In the genomic region with DNA sequence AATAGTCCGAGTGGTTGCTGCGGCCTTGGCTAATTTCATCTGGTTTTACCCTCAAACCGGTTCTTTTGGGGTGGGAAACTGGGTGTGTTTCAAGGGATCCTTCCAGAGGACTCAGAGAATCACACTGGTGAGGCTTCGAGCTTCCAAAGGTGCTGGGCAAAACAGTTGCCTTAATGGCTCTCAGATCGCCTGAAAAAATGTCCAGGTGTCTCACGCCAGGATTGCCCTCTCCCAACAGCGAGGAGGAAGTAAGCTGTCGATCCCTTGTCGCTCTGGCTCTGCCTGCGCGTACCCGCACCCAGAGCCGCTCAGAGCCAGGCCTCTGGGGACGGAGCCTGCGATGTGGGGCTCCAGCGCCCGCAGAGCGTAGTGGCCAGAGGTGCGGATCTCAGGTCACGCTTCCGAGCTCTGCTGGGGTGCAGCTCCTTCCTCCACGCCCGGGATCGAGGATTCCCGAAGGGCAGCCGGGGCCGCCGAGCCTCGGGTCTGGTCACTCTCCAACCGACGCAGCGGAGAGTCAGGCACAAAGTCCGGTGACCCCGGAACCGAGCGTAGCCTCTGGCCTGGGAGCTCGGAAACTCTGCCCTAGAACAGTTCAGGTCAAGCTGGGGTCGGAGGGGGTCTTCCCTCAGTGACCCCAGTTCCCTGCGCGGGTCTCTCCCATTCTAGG, we compare ENCODE assay signal across 8 mouse cellular contexts. TPM values are rescaled to one million over a fixed set of nuclear protein-coding genes. Genes with fewer than 3 reads are reported as not detected.
DNase-seq lines count a peak whose midpoint lies in the region; ATAC-seq and TF ChIP-seq lines count a peak whose summit lies in the region.

No protein-coding gene starts in this region.

- peak overlapping the region; percentile 49; the same call in 1 of the 2 replicates for H3K9ac ChIP-seq in heart, postnatal 0 days (replicated peaks; ENCODE audit: low read depth, low read length)
- H3K9ac ChIP-seq in limb, embryonic 11.5 days (ENCODE audit: low read length) = peak overlapping the region; percentile 99

- H3K27ac ChIP-seq in heart, postnatal 0 days (ENCODE audit: low read depth) = 0 out of 2 replicates have a peak overlapping the region, but pooled peaks have one; percentile 55
- peak overlapping the region; percentile 99 for H3K27ac ChIP-seq in limb, embryonic 11.5 days (replicated peaks; ENCODE audit: low read depth, low read length)
- H3K27ac ChIP-seq in olfactory bulb, adult 2 months (ENCODE audit: insufficient read depth, low read depth, low read length) = peak overlapping the region; percentile 99

- H3K4me1 ChIP-seq in heart, postnatal 0 days (ENCODE audit: control insufficient read depth, insufficient read depth) = peaks cover 18% of the 10 kb centered on the region; the same call in 1 of the 2 replicates
- H3K4me1 ChIP-seq in limb, embryonic 11.5 days (ENCODE audit: control insufficient read depth, insufficient read depth, low read length) = peaks cover 14% of the 10 kb centered on the region
- peaks cover 11% of the 10 kb centered on the region for H3K4me1 ChIP-seq in olfactory bulb, adult 2 months (ENCODE audit: control insufficient read depth, insufficient read depth, low read length)

- 10% methylated on average over 40 of the region's 40 CpGs for WGBS in heart, postnatal 0 days
- under 1% methylated on average over 40 of the region's 40 CpGs for WGBS in limb, embryonic 11.5 days
- WGBS in olfactory bulb, adult 2 months = 8% methylated on average over 40 of the region's 40 CpGs

- DNase-seq in ovary, postnatal 36 days (ENCODE audit: low spot score) = peak; percentile 19
- no peak for DNase-seq in ovary, postnatal 14 days (ENCODE audit: low spot score)
- DNase-seq in heart, postnatal 0 days (ENCODE audit: low spot score) = no peak
- peak; percentile 68 for DNase-seq in limb, embryonic 11.5 days (ENCODE audit: low spot score)
- no peak for DNase-seq in left cerebral cortex, postnatal 14 days (ENCODE audit: low spot score in 2 of 2)
- no peak for DNase-seq in cerebellum, postnatal 36 days

- intact Hi-C loops in left cerebral cortex, postnatal 14 days (cut with DNase I) = loop anchor here (5.0 to 10.0 kb wide), 2 partner anchors 266 to 744 kb away; no protein-coding TSS in a partner anchor

- no peak for TF ChIP-seq POLR2A in olfactory bulb, adult 2 months (IDR thresholded peaks at IDR 0.05; ENCODE audit: insufficient read depth, low read depth, low read length)

- no peaks in the 10 kb centered on the region for H3K9me3 ChIP-seq in heart, postnatal 0 days (replicated peaks; ENCODE audit: control insufficient read depth, low read length)
- H3K9me3 ChIP-seq in limb, embryonic 11.5 days (ENCODE audit: control insufficient read depth, low read length) = no peaks in the 10 kb centered on the region

- TF ChIP-seq EP300 in heart, postnatal 0 days (IDR thresholded peaks at IDR 0.05; ENCODE audit: low read depth) = no peak

- no peak for ATAC-seq in heart, postnatal 0 days (ENCODE audit: insufficient read depth, low read depth)
- no peak for ATAC-seq in limb, embryonic 11.5 days (ENCODE audit: insufficient number of reproducible peaks, low FRiP score, low TSS enrichment, low read depth)
- ATAC-seq in erythroid progenitor cell, adult 5-6 weeks (replicated peaks; ENCODE audit: low FRiP score, poor library complexity, severe bottlenecking) = no peak

- peak overlapping the region; percentile 53 for H3K4me3 ChIP-seq in heart, postnatal 0 days (ENCODE audit: low read depth, low read length)
- H3K4me3 ChIP-seq in limb, embryonic 11.5 days (ENCODE audit: low read depth, low read length) = peak overlapping the region; percentile 81
- H3K4me3 ChIP-seq in olfactory bulb, adult 2 months (ENCODE audit: insufficient read depth, low read depth, low read length) = peak overlapping the region; percentile 100

- no peak for TF ChIP-seq CTCF in heart, postnatal 0 days (IDR thresholded peaks at IDR 0.05; ENCODE audit: low read depth)
- TF ChIP-seq CTCF in olfactory bulb, adult 2 months (IDR thresholded peaks at IDR 0.05; ENCODE audit: insufficient read depth, low read depth, low read length) = no peak

- peaks cover 93% of the 10 kb centered on the region for H3K27me3 ChIP-seq in heart, postnatal 0 days (ENCODE audit: control insufficient read depth, insufficient read depth, low read length)
- peaks cover 5% of the 10 kb centered on the region; the same call in 1 of the 2 replicates for H3K27me3 ChIP-seq in limb, embryonic 11.5 days (ENCODE audit: control insufficient read depth, insufficient read depth, low read length)

- H3K36me3 ChIP-seq in heart, postnatal 0 days (replicated peaks; ENCODE audit: control insufficient read depth, insufficient read depth, low read length) = no peaks in the 10 kb centered on the region
- no peaks in the 10 kb centered on the region for H3K36me3 ChIP-seq in limb, embryonic 11.5 days (ENCODE audit: control insufficient read depth, insufficient read depth, low read length)

- peak overlapping the region; percentile 89 for H3K4me2 ChIP-seq in heart, postnatal 0 days (ENCODE audit: low read depth, low read length)
- peak overlapping the region; percentile 72 for H3K4me2 ChIP-seq in limb, embryonic 11.5 days (ENCODE audit: low read depth, severe bottlenecking)

RNA-seq across cellular contexts. Expression of a gene that starts 3.1 kb away (rescaled TPM):
- 2.3 and 3.9 TPM in 2 replicates for total RNA-seq in heart, postnatal 0 days (2014; rRNA removed; ENCODE audit: low replicate concordance)
- polyA plus RNA-seq in heart, postnatal 0 days (2015; fragmentation: Nextera tagmentation; extraction: Ambion mirVana) = 1.6 and 2.0 TPM in 2 replicates
- 30.0 and 30.4 TPM in 2 replicates for polyA plus RNA-seq in limb, embryonic 11.5 days (2014; fragmentation: Nextera tagmentation; extraction: Ambion mirVana)
- polyA plus RNA-seq in olfactory bulb, adult 2 months (2012; ENCODE audit: insufficient read depth, insufficient read length, low replicate concordance, missing spikeins) = not detected in 2 replicates
- total RNA-seq in left cerebral cortex, postnatal 14 days (2021) = 10 to 100 TPM; 12.1 to 13.7 TPM
- not detected in 2 replicates for total RNA-seq in erythroid progenitor cell, adult 5-6 weeks (2015; ENCODE audit: low replicate concordance)
- total RNA-seq in erythroid progenitor cell, adult 5-6 weeks (2017; ENCODE audit: low replicate concordance) = not detected in 2 replicates

Comparison
In these comparisons a context has a peak if more than half of its experiments do, and no peak if none do; other contexts are left out.
1. DNase-seq: peak in ovary, postnatal 36 days (single experiment) and limb, embryonic 11.5 days (single experiment); none in ovary, postnatal 14 days (single experiment), heart, postnatal 0 days (single experiment), left cerebral cortex, postnatal 14 days (0 of 2) and cerebellum, postnatal 36 days (0 of 2).
2. Peak in every context shown above with its lines, with median percentiles within 50 percentile points of each other: H3K27ac ChIP-seq and H3K4me3 ChIP-seq.